ENCODE assay signal across 8 mouse cellular contexts in the genomic region with DNA sequence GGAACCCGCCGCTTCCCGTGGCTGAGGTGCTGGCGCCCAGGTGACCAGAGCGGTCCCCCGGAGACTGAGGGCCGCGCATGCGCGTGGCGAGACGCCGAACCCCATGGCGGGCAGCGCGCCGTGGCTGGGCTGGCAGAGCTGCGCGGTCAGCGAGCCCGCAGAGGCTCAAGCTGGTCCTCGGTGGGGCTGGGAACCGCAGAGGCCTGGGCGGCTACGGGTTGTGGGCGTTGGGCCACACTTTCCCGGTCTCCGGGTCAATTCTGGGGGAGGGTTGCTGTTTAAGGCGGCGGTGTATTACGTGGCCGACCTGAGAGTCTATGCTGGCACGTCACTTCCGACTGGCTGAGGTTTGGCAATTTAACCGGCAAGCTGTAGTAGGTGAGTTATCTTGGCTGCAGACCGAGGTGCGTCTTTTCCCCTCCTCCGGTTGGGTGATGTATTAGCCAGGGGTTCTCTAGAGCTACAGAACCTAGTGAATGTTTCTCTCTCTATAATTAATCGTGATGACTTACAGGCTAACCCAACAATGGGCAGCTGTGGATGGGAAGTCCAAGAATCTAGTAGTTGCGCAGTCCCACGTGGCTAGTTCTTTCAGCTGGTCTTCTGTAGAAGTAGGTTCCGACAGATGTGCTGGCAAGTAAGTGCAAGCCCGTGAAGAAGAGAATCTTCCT. TPM values are rescaled to one million over a fixed set of nuclear protein-coding genes. Genes with fewer than 3 reads are reported as not detected.
DNase-seq lines count a peak whose midpoint lies in the region; ATAC-seq and TF ChIP-seq lines count a peak whose summit lies in the region.

A gene (minus strand): TSS at position 662 of the 671 bp plus-strand sequence.

- H3K27ac ChIP-seq in brown adipose tissue, adult 24 weeks (replicated peaks; ENCODE audit: low read depth, low read length): peak within 1 kb of the TSS; percentile 94
- H3K27ac ChIP-seq in forebrain, embryonic 11.5 days (ENCODE audit: low read depth, low read length): peak within 1 kb of the TSS; percentile 81
- H3K27ac ChIP-seq in hindbrain, embryonic 13.5 days: peak within 1 kb of the TSS; percentile 98
- peak within 1 kb of the TSS; percentile 83 for H3K27ac ChIP-seq in small intestine, adult 2 months (ENCODE audit: insufficient read depth, low read depth, low read length)

- peaks cover 3% of the 10 kb centered on the region; the same call in 1 of the 2 replicates for H3K36me3 ChIP-seq in forebrain, embryonic 11.5 days (ENCODE audit: control insufficient read depth, insufficient read depth, low read length)
- peaks cover 40% of the 10 kb centered on the region for H3K36me3 ChIP-seq in hindbrain, embryonic 13.5 days
- peaks cover 20% of the 10 kb centered on the region for H3K36me3 ChIP-seq in small intestine, adult 2 months (ENCODE audit: control insufficient read depth, insufficient read depth, low read length)

- H3K4me3 ChIP-seq in brown adipose tissue, adult 24 weeks (ENCODE audit: insufficient read depth, low read depth, low read length): peak within 1 kb of the TSS; percentile 82
- peak within 1 kb of the TSS; percentile 88 for H3K4me3 ChIP-seq in forebrain, embryonic 11.5 days (ENCODE audit: low read depth, low read length)
- H3K4me3 ChIP-seq in hindbrain, embryonic 13.5 days: peak within 1 kb of the TSS; percentile 88
- peak within 1 kb of the TSS; percentile 71 for H3K4me3 ChIP-seq in small intestine, adult 2 months (ENCODE audit: low read depth, low read length)

- 2% methylated on average over 42 of the region's 43 CpGs for WGBS in forebrain, embryonic 11.5 days
- WGBS in hindbrain, embryonic 13.5 days: 2% methylated on average over 43 of the region's 43 CpGs
- whole genome bisulfite sequencing in small intestine, adult 2 months: under 1% methylated on average over 43 of the region's 43 CpGs

- no peaks in the 10 kb centered on the region for H3K9me3 ChIP-seq in forebrain, embryonic 11.5 days (ENCODE audit: control insufficient read depth, low read length)
- no peaks in the 10 kb centered on the region for H3K9me3 ChIP-seq in hindbrain, embryonic 13.5 days

- no peak for TF ChIP-seq CTCF in small intestine, adult 2 months (IDR thresholded peaks at IDR 0.05; ENCODE audit: extremely low read depth, insufficient read length, insufficient replicate concordance, low read depth, low read length)

- H3K4me1 ChIP-seq in brown adipose tissue, adult 24 weeks (ENCODE audit: control insufficient read depth, insufficient read depth, insufficient read length, low read length): peaks cover 2% of the 10 kb centered on the region; the same call in 1 of the 2 replicates
- H3K4me1 ChIP-seq in forebrain, embryonic 11.5 days (replicated peaks; ENCODE audit: control insufficient read depth, insufficient read depth, low read length): peaks cover 7% of the 10 kb centered on the region; the same call in 1 of the 2 replicates
- H3K4me1 ChIP-seq in hindbrain, embryonic 13.5 days (replicated peaks): peaks cover 39% of the 10 kb centered on the region
- peaks cover 13% of the 10 kb centered on the region for H3K4me1 ChIP-seq in small intestine, adult 2 months (ENCODE audit: control insufficient read depth, insufficient read depth, insufficient read length, low read length)

- H3K9ac ChIP-seq in forebrain, embryonic 11.5 days (ENCODE audit: low read length): peak within 1 kb of the TSS; percentile 94
- peak within 1 kb of the TSS; percentile 90 for H3K9ac ChIP-seq in hindbrain, embryonic 13.5 days

- intact Hi-C loops in heart, postnatal 14 days (cut with DNase I): no loop called here

- DNase-seq in heart, adult 18-20 months: peak; percentile 86 to 91
- DNase-seq in heart, postnatal 14 days: no peak
- DNase-seq in forebrain, embryonic 11.5 days (ENCODE audit: low spot score): peak; percentile 85
- DNase-seq in left cerebral cortex, adult 9 months (ENCODE audit: low spot score in 2 of 2): peak; percentile 67 to 85

- H3K4me2 ChIP-seq in forebrain, embryonic 11.5 days (ENCODE audit: low read depth, low read length, severe bottlenecking): peak within 1 kb of the TSS; percentile 78
- peak within 1 kb of the TSS; percentile 95 for H3K4me2 ChIP-seq in hindbrain, embryonic 13.5 days

- TF ChIP-seq POLR2A in small intestine, adult 2 months (IDR thresholded peaks at IDR 0.05; ENCODE audit: low read depth, low read length): no peak

- H3K27me3 ChIP-seq in forebrain, embryonic 11.5 days (ENCODE audit: control insufficient read depth, insufficient read depth, low read length): no peaks in the 10 kb centered on the region
- no peaks in the 10 kb centered on the region for H3K27me3 ChIP-seq in hindbrain, embryonic 13.5 days
- H3K27me3 ChIP-seq in small intestine, adult 2 months (ENCODE audit: control insufficient read depth, insufficient read depth, low read length): no peaks in the 10 kb centered on the region

- ATAC-seq in forebrain, embryonic 11.5 days (replicated peaks; ENCODE audit: low FRiP score): peak; percentile 79
- peak; percentile 87 for ATAC-seq in hindbrain, embryonic 13.5 days (ENCODE audit: low FRiP score)
- ATAC-seq in megakaryocyte-erythroid progenitor cell, adult 5-6 weeks (replicated peaks; ENCODE audit: low FRiP score, low TSS enrichment, poor library complexity, severe bottlenecking): peak; percentile 87

RNA-seq across cellular contexts. Expression of the gene that starts here (rescaled TPM):
- 1 to 10 TPM; 5.2 to 6.5 TPM for total RNA-seq in heart, adult 18-20 months (2021)
- 1 to 10 TPM; 7.7 to 7.9 TPM for total RNA-seq in heart, postnatal 14 days (2021)
- 5.5 and 6.2 TPM in 2 replicates for polyA plus RNA-seq in brown adipose tissue, adult 24 weeks (2012; ENCODE audit: insufficient read depth, insufficient read length, missing spikeins)
- 22.0 and 23.0 TPM in 2 replicates for polyA plus RNA-seq in forebrain, embryonic 11.5 days (2014; fragmentation: Nextera tagmentation; extraction: Ambion mirVana)
- polyA plus RNA-seq in hindbrain, embryonic 13.5 days (2015; fragmentation: Nextera tagmentation; extraction: Ambion mirVana): 28.3 and 29.7 TPM in 2 replicates
- 21.0 and 29.7 TPM in 2 replicates for total RNA-seq in megakaryocyte-erythroid progenitor cell, adult 5-6 weeks (2014; fragmentation: Nextera tagmentation)
- total RNA-seq in megakaryocyte-erythroid progenitor cell, adult 5-6 weeks (2017): 19.2 and 23.2 TPM in 2 replicates
- 5.9 and 7.8 TPM in 2 replicates for polyA plus RNA-seq in small intestine, adult 2 months (2012; rRNA removed)

Comparison
In these comparisons a context has a peak if more than half of its experiments do, and no peak if none do; other contexts are left out.
1. DNase-seq: peak in heart, adult 18-20 months (2 of 2), forebrain, embryonic 11.5 days (single experiment) and left cerebral cortex, adult 9 months (2 of 2); none in heart, postnatal 14 days (0 of 2).
2. Peak in every context shown above with its lines, with median percentiles within 50 percentile points of each other: H3K27ac ChIP-seq, H3K4me3 ChIP-seq and ATAC-seq.